Comparison of ENCODE assay signal across 9 mouse cellular contexts in genomic region chr14:61143869-61144268, GRCm38 (mm10). TPM values are rescaled to one million over a fixed set of nuclear protein-coding genes. Genes with fewer than 3 reads are reported as not detected.
DNase-seq lines count a peak whose midpoint lies in the region; ATAC-seq and TF ChIP-seq lines count a peak whose summit lies in the region.
"Had no signal": no experiment of that assay in that cellular context is flagged by ENCODE, and none has a peak within 500 bp of the region (broad histone marks: within the 10 kb centered on the region; RNA-seq: fewer than 3 reads in every experiment).

No protein-coding gene starts in this region.

- no peaks in the 10 kb centered on the region for H3K9me3 ChIP-seq in E14TG2a.4 (ENCODE audit: low read length)
- no peaks in the 10 kb centered on the region for H3K9me3 ChIP-seq in limb, embryonic 11.5 days (ENCODE audit: control insufficient read depth, low read length)
- no peaks in the 10 kb centered on the region for H3K9me3 ChIP-seq in heart, embryonic 12.5 days (replicated peaks)
- H3K9me3 ChIP-seq: liver, embryonic 15.5 days had no signal

- H3K4me2 ChIP-seq in limb, embryonic 11.5 days (ENCODE audit: low read depth, severe bottlenecking), result no peak overlapping the region
- H3K4me2 ChIP-seq in heart, embryonic 12.5 days, result no peak overlapping the region
- H3K4me2 ChIP-seq: liver, embryonic 15.5 days had no signal

- 36% methylated on average over 11 of the region's 11 CpGs for WGBS in limb, embryonic 11.5 days
- WGBS in small intestine, adult 2 months, result 26% methylated on average over 11 of the region's 11 CpGs
- 40% methylated on average over 11 of the region's 11 CpGs for WGBS in heart, embryonic 12.5 days

- H3K27me3 ChIP-seq in E14TG2a.4 (ENCODE audit: insufficient read depth, low read length), result peaks cover 17% of the 10 kb centered on the region; the same call in 1 of the 2 replicates
- no peaks in the 10 kb centered on the region for H3K27me3 ChIP-seq in limb, embryonic 11.5 days (ENCODE audit: control insufficient read depth, insufficient read depth, low read length)
- no peaks in the 10 kb centered on the region for H3K27me3 ChIP-seq in small intestine, adult 2 months (ENCODE audit: control insufficient read depth, insufficient read depth, low read length)
- peaks cover 11% of the 10 kb centered on the region for H3K27me3 ChIP-seq in heart, embryonic 12.5 days (replicated peaks)

- peak overlapping the region; percentile 63 for H3K4me3 ChIP-seq in E14TG2a.4 (replicated peaks; ENCODE audit: low read length)
- H3K4me3 ChIP-seq in limb, embryonic 11.5 days (ENCODE audit: low read depth, low read length), result no peak overlapping the region
- no peak overlapping the region for H3K4me3 ChIP-seq in small intestine, adult 2 months (ENCODE audit: low read depth, low read length)
- H3K4me3 ChIP-seq in heart, embryonic 12.5 days, result no peak overlapping the region
- H3K4me3 ChIP-seq: liver, embryonic 15.5 days had no signal

- no peak for ATAC-seq in limb, embryonic 11.5 days (ENCODE audit: insufficient number of reproducible peaks, low FRiP score, low TSS enrichment, low read depth)
- no peak for ATAC-seq in heart, embryonic 12.5 days (ENCODE audit: insufficient number of reproducible peaks, low FRiP score)

- no peak overlapping the region for H3K9ac ChIP-seq in limb, embryonic 11.5 days (ENCODE audit: low read length)
- no peak overlapping the region for H3K9ac ChIP-seq in heart, embryonic 12.5 days
- H3K9ac ChIP-seq: liver, embryonic 15.5 days had no signal

- TF ChIP-seq POLR2A in small intestine, adult 2 months (IDR thresholded peaks at IDR 0.05; ENCODE audit: low read depth, low read length), result no peak

- peaks cover 31% of the 10 kb centered on the region for H3K4me1 ChIP-seq in E14TG2a.4 (replicated peaks; ENCODE audit: low read depth, low read length)
- H3K4me1 ChIP-seq in limb, embryonic 11.5 days (ENCODE audit: control insufficient read depth, insufficient read depth, low read length), result no peaks in the 10 kb centered on the region
- no peaks in the 10 kb centered on the region for H3K4me1 ChIP-seq in small intestine, adult 2 months (ENCODE audit: control insufficient read depth, insufficient read depth, insufficient read length, low read length)
- no peaks in the 10 kb centered on the region for H3K4me1 ChIP-seq in heart, embryonic 12.5 days (replicated peaks)
- H3K4me1 ChIP-seq: liver, embryonic 15.5 days had no signal

- peak; percentile 21 for DNase-seq in gastrocnemius, adult 18-20 months (ENCODE audit: low spot score)
- no peak for DNase-seq in gastrocnemius, postnatal 10 days
- DNase-seq in embryo, embryonic 10.5 days (ENCODE audit: low spot score), result peak; percentile 82
- DNase-seq in limb, embryonic 11.5 days (ENCODE audit: low spot score), result peak; percentile 69
- DNase-seq in urinary bladder, adult 18-20 months (ENCODE audit: low spot score in 2 of 2), result no peak

- H3K36me3 ChIP-seq in E14TG2a.4 (ENCODE audit: insufficient read depth, low read length), result no peaks in the 10 kb centered on the region
- H3K36me3 ChIP-seq in limb, embryonic 11.5 days (ENCODE audit: control insufficient read depth, insufficient read depth, low read length), result no peaks in the 10 kb centered on the region
- H3K36me3 ChIP-seq in small intestine, adult 2 months (ENCODE audit: control insufficient read depth, insufficient read depth, low read length), result no peaks in the 10 kb centered on the region
- H3K36me3 ChIP-seq in heart, embryonic 12.5 days, result no peaks in the 10 kb centered on the region
- H3K36me3 ChIP-seq: liver, embryonic 15.5 days had no signal

- no peak overlapping the region for H3K27ac ChIP-seq in limb, embryonic 11.5 days (replicated peaks; ENCODE audit: low read depth, low read length)
- no peak overlapping the region for H3K27ac ChIP-seq in small intestine, adult 2 months (ENCODE audit: insufficient read depth, low read depth, low read length)
- H3K27ac ChIP-seq in heart, embryonic 12.5 days (ENCODE audit: poor library complexity, severe bottlenecking), result no peak overlapping the region
- H3K27ac ChIP-seq: liver, embryonic 15.5 days had no signal

- peak; percentile 93 for TF ChIP-seq CTCF in E14TG2a.4 (conservative IDR thresholded peaks at IDR 0.05; ENCODE audit: low read length)
- TF ChIP-seq CTCF in small intestine, adult 2 months (IDR thresholded peaks at IDR 0.05; ENCODE audit: extremely low read depth, insufficient read length, insufficient replicate concordance, low read depth, low read length), result peak; percentile 58; the same call in 1 of the 2 replicates

RNA-seq across cellular contexts. Expression of gene Sacs, which starts 5.6 kb away (rescaled TPM):
- 10 to 100 TPM; 12.7 to 15.3 TPM for total RNA-seq in gastrocnemius, adult 18-20 months (2021)
- total RNA-seq in gastrocnemius, postnatal 10 days (2021), result 10 to 100 TPM; 33.4 to 39.3 TPM
- 3.1 and 3.5 TPM in 2 replicates for polyA plus RNA-seq in limb, embryonic 11.5 days (2014; fragmentation: Nextera tagmentation; extraction: Ambion mirVana)
- 0.08 and 0.16 TPM in 2 replicates for polyA plus RNA-seq in small intestine, adult 2 months (2012; rRNA removed)
- polyA plus RNA-seq in heart, embryonic 12.5 days (2016; fragmentation: Nextera tagmentation; extraction: Ambion mirVana), result 6.3 and 6.6 TPM in 2 replicates

Comparison
In these comparisons a context has a peak if more than half of its experiments do, and no peak if none do; other contexts are left out.
1. DNase-seq: peak in gastrocnemius, adult 18-20 months (single experiment), embryo, embryonic 10.5 days (single experiment) and limb, embryonic 11.5 days (single experiment); none in gastrocnemius, postnatal 10 days (single experiment) and urinary bladder, adult 18-20 months (0 of 2).